Mouse (Mus musculus) midbrain, embryonic 11.5 days (tissue): ENCODE measurements at regions not wholly inside any gene's neighbourhood (a gene's known extent, or its start where the extent isn't known, plus 50 kb on each side); places are given as distances from the start of the nearest gene placed in this dataset.
"Not testable (repeated sequence)": the region's sequence is repeated elsewhere in the genome, so short reads cannot be mapped to it uniquely, and the experiment has no call there.

Experiments used
- ATAC-seq: fragments of 200-750 bp; cut with Nextera tagmentation; 2 replicates; pipeline ENCODE4 v1.8.0; 2017; ENCODE audit warnings: moderate TSS enrichment, moderate library complexity; ENCODE audit not compliant: low FRiP score
- DNase-seq: peaks from one replicate; pipeline ENCODE4 v3.0.0; 2015; ENCODE audit warnings: low spot score; ENCODE audit errors: missing footprints
- H3K27ac ChIP-seq: fragments of 300-500 bp; sonication (generic); 2 replicates; pipeline ENCODE4 v1.5.1; 2014; ENCODE audit warnings: low read depth, low read length
- H3K27me3 ChIP-seq: fragments of 300-500 bp; sonication (generic); 2 replicates; pipeline ENCODE4 v1.6.1; 2014; ENCODE audit warnings: mild to moderate bottlenecking, low read length, moderate library complexity, mixed read lengths; ENCODE audit not compliant: control insufficient read depth, insufficient read depth
- H3K36me3 ChIP-seq: fragments of 300-500 bp; sonication (generic); 2 replicates; pipeline ENCODE4 v1.6.1; 2014; ENCODE audit warnings: mild to moderate bottlenecking, low read length, moderate library complexity, mixed read lengths; ENCODE audit not compliant: control insufficient read depth, insufficient read depth
- H3K4me1 ChIP-seq: fragments of 300-500 bp; sonication (generic); 2 replicates; pipeline ENCODE4 v1.6.1; 2014; ENCODE audit warnings: low read length; ENCODE audit not compliant: control insufficient read depth, insufficient read depth
- H3K4me2 ChIP-seq: fragments of 300-500 bp; sonication (generic); 2 replicates; pipeline ENCODE4 v1.6.1; 2014; ENCODE audit warnings: mild to moderate bottlenecking, moderate library complexity
- H3K4me3 ChIP-seq: fragments of 300-500 bp; sonication (generic); 2 replicates; pipeline ENCODE4 v1.5.1; 2014; ENCODE audit warnings: low read depth, low read length
- H3K9ac ChIP-seq: fragments of 300-500 bp; sonication (generic); 2 replicates; pipeline ENCODE4 v1.6.1; 2014; ENCODE audit warnings: low read length
- H3K9me3 ChIP-seq: fragments of 300-500 bp; sonication (generic); 2 replicates; pipeline ENCODE4 v1.6.1; 2016; ENCODE audit warnings: low read length; ENCODE audit not compliant: control insufficient read depth
- WGBS: fragments of 180-500 bp; shearing (Covaris S2); extraction: QIAGEN DNeasy Blood & Tissue Kit; methylation state at CpG from one replicate; pipeline ENCODE4 v1.1.7; 2014; 5-methylcytosine and 5-hydroxymethylcytosine counted together

DNA sequence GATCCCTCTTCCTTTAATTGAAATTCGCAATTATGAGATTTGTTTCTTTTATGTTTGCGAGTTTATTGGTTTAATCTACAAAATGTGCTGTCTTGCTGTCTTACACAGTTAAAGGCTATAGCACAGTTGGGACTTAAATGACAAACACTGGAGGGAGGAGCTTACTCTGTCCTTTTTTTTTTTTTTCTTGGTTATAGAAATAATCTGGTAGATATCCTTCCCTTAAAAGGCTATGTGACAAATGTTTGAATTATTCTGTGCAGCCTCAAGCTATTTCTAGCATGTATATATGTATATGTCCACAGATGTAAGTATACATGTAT, 1243.9 kb upstream of the Nova1 start:
- ATAC-seq (no peak), DNase-seq (no peak)
- no peak overlapping the region for H3K9ac ChIP-seq
- no peak overlapping the region for H3K4me3 ChIP-seq
- no peaks in the 10 kb centered on the region for H3K4me1 ChIP-seq
- H3K36me3 ChIP-seq = no peaks in the 10 kb centered on the region
- H3K27me3 ChIP-seq = no peaks in the 10 kb centered on the region
- no peaks in the 10 kb centered on the region for H3K9me3 ChIP-seq
- no peak overlapping the region for H3K4me2 ChIP-seq
- 92% methylated on average over 2 of the region's 2 CpGs for WGBS
- H3K27ac ChIP-seq = no peak overlapping the region

DNA sequence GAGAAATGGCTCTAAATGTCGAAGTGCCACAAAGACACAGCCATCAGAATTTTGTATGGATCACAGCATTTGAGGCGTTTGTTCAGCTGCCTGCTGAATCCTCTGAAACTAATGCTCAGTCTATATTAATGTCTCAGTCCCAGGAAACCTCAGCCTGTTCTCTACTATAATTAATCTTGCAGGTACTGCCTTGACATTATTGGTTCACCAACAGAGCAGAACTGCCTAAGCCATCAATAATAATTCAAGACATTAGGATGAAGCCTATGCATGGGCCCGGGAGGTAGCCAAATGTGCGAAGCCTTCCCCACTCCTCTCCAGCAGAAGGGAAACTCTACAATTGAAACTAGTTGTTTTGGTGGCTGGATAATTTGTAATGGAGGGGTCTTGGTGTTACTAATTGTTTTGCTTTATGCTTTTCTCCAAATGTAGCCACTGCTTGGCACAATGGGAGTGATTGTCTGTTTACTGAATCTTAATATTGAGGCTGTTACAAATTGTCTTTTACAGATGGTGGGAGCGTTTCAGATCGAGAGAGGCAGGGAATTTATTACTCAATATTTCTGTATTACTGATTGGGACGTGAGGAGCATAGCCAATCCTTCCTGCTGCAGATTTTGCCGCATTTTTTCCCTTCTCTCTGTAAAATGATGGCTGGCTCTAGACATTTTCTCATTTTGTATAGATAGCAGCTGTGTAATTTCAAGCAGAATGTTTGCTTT, 1243.3 kb upstream of the Nova1 start:
- Histone ChIP-seq H3K36me3 (no peaks in the 10 kb centered on the region), H3K9ac (no peak overlapping the region), H3K4me2 (no peak overlapping the region), H3K27ac (no peak overlapping the region), H3K4me1 (no peaks in the 10 kb centered on the region), H3K9me3 (no peaks in the 10 kb centered on the region), H3K27me3 (no peaks in the 10 kb centered on the region), H3K4me3 (no peak overlapping the region)
- WGBS = 82% methylated on average over 8 of the region's 8 CpGs
- no peak; the same call in 1 of the 2 replicates for ATAC-seq
- DNase-seq = peak; percentile 57

DNA sequence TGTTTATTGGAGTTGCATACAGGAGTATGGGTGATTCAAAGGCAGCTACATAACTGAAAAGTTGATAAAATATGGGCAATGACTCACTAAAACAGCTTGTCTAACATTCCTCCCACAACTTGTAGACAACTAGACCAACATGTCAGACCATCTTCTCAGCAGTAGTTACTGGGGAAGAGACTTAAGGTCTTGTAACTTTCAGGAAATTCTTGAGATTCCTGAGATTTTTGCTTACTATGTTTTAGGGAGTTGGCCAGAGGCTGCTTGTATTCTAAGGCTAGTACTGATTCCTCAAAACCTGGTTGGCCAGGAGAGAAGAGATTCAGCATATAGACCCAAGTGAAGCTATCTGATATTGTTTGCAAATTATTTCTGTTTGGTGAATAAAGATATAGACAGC, 1201.7 kb upstream of the Nova1 start:
- Histone ChIP-seq H3K9me3 (no peaks in the 10 kb centered on the region), H3K36me3 (no peaks in the 10 kb centered on the region), H3K27me3 (no peaks in the 10 kb centered on the region), H3K4me2 (no peak overlapping the region), H3K4me3 (no peak overlapping the region), H3K4me1 (no peaks in the 10 kb centered on the region), H3K27ac (no peak overlapping the region), H3K9ac (no peak overlapping the region)
- DNase-seq (no peak), ATAC-seq (no peak)

- no peaks in the 10 kb centered on the region for H3K4me1 ChIP-seq
- no peaks in the 10 kb centered on the region for H3K27me3 ChIP-seq
- no peak for DNase-seq
- H3K36me3 ChIP-seq = no peaks in the 10 kb centered on the region
- no peak overlapping the region for H3K9ac ChIP-seq
- no peak overlapping the region for H3K27ac ChIP-seq
- no peaks in the 10 kb centered on the region for H3K9me3 ChIP-seq
- no peak for ATAC-seq
- H3K4me2 ChIP-seq = no peak overlapping the region
- H3K4me3 ChIP-seq = no peak overlapping the region
These were observed 1157.1 kb upstream of the Nova1 start for GRCm38 (mm10) chr12:47975868-47976267.

- WGBS = 38% methylated on average over 2 of the region's 2 CpGs
- no peak for ATAC-seq
These were observed 1150.9 kb upstream of the Nova1 start for GRCm38 (mm10) chr12:47969655-47970054.

DNA sequence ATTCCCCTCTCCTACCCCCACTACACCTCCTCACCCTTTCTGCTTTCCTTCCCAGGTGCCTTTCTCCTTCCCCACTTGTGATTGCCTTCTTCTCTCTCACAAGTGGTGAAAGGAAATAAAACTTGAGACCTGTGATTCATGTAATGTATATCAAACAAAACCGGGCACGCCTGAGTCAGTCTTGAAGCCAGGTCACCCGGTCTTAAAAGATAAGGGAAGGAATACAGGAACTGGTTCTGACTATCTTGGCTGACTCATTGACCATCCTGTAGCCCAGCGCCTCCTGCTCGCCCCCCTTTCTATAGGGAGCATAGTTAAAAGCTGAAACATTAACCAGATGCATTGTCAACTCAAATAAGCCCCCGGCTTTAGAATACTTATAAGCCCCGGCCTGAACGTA, 1135.6 kb upstream of the Nova1 start:
- Histone ChIP-seq H3K9ac (no peak overlapping the region), H3K4me3 (no peak overlapping the region), H3K27me3 (no peaks in the 10 kb centered on the region), H3K27ac (no peak overlapping the region), H3K36me3 (no peaks in the 10 kb centered on the region), H3K9me3 (no peaks in the 10 kb centered on the region), H3K4me1 (no peaks in the 10 kb centered on the region), H3K4me2 (no peak overlapping the region)
- WGBS = 93% methylated on average over 8 of the region's 8 CpGs
- no peak for ATAC-seq
- DNase-seq = no peak

More at GRCm38 (mm10) chr12:47969655-47970054, 1150.9 kb upstream of the Nova1 start:
- H3K27me3 ChIP-seq = no peaks in the 10 kb centered on the region
- H3K36me3 ChIP-seq = no peaks in the 10 kb centered on the region
- H3K27ac ChIP-seq = no peak overlapping the region
- no peak overlapping the region for H3K9ac ChIP-seq
- no peaks in the 10 kb centered on the region for H3K4me1 ChIP-seq
- H3K4me3 ChIP-seq = no peak overlapping the region
- no peaks in the 10 kb centered on the region for H3K9me3 ChIP-seq
- H3K4me2 ChIP-seq = no peak overlapping the region
- no peak for DNase-seq

GRCm38 (mm10) chr12:47939491-47939890, 1120.8 kb upstream of the Nova1 start:
- H3K9me3 ChIP-seq, H3K36me3 ChIP-seq, H3K27me3 ChIP-seq, H3K4me1 ChIP-seq, H3K9ac ChIP-seq, H3K4me3 ChIP-seq, H3K27ac ChIP-seq, H3K4me2 ChIP-seq: not testable (repeated sequence)
- 27% methylated on average over 2 of the region's 2 CpGs for whole genome bisulfite sequencing
- ATAC-seq = 0 out of 2 replicates have a peak, but pooled peaks have one; percentile 46
- DNase-seq = peak; percentile 64

- WGBS = 66% methylated on average over 2 of the region's 2 CpGs
- DNase-seq (no peak), ATAC-seq (no peak)
- no peak overlapping the region for H3K4me3 ChIP-seq
- no peaks in the 10 kb centered on the region for H3K36me3 ChIP-seq
- no peak overlapping the region for H3K27ac ChIP-seq
- H3K4me1 ChIP-seq = no peaks in the 10 kb centered on the region
- no peak overlapping the region for H3K4me2 ChIP-seq
- no peak overlapping the region for H3K9ac ChIP-seq
- H3K9me3 ChIP-seq = no peaks in the 10 kb centered on the region
- no peaks in the 10 kb centered on the region for H3K27me3 ChIP-seq
These were observed 1108.3 kb upstream of the Nova1 start for GRCm38 (mm10) chr12:47927007-47927406.
